Mouse (Mus musculus) embryonic fibroblast, embryonic 13.5 days (primary cell): Measurements from ENCODE around the gene Hoxb13.

ENCODE experiments used
- CTCF ChIP-seq: IDR thresholded peaks from 2 replicates; pipeline ENCODE4 v1.5.1; 2011; ENCODE audit warnings: mild to moderate bottlenecking, control low read depth, low read length, moderate library complexity, borderline replicate concordance; ENCODE audit not compliant: insufficient read depth
- POLR2A ChIP-seq: IDR thresholded peaks from 2 replicates; pipeline ENCODE4 v1.6.1; 2011; ENCODE audit warnings: low read depth, mild to moderate bottlenecking, control low read depth, low read length, moderate library complexity

- TF ChIP-seq CTCF (no peak), POLR2A (no peak)
Measured at GRCm38 (mm10) chr11:96175951-96176530, 18.1 kb upstream of the Hoxb13 start.
